Mouse (Mus musculus): ENCODE results near the gene Atg101. TPM values are rescaled to one million over a fixed set of nuclear protein-coding genes. Genes with fewer than 3 reads are reported as not detected.

The Atg101 gene
- polyA plus RNA-seq, 1 experiment from 2014 or later = 66.5 TPM

GRCm38 (mm10) chr15:101338359-101338758, 54.3 kb downstream of the Atg101 start:
- H3K27me3 ChIP-seq (ENCODE audit: control insufficient read depth, insufficient read depth, low read length) = peaks cover 2% of the 10 kb centered on the region; the same call in 1 of the 2 replicates
- no peaks in the 10 kb centered on the region for H3K9me3 ChIP-seq (ENCODE audit: control insufficient read depth, low read length)
- H3K4me1 ChIP-seq (replicated peaks; ENCODE audit: control insufficient read depth, insufficient read depth, low read length) = no peaks in the 10 kb centered on the region
- no peak overlapping the region for H3K9ac ChIP-seq (ENCODE audit: low read depth, low read length)
- no peak overlapping the region for H3K4me3 ChIP-seq (ENCODE audit: low read depth, low read length)
- no peak overlapping the region for H3K4me2 ChIP-seq (replicated peaks; ENCODE audit: low read depth, low read length)
- no peak overlapping the region for H3K27ac ChIP-seq (ENCODE audit: low read depth, low read length)
- ATAC-seq (ENCODE audit: low FRiP score) (no peak), DNase-seq (ENCODE audit: low spot score) (no peak)
- no peaks in the 10 kb centered on the region for H3K36me3 ChIP-seq (ENCODE audit: control insufficient read depth, insufficient read depth, low read length)
- 79% methylated on average over 4 of the region's 4 CpGs for WGBS

GRCm38 (mm10) chr15:101339537-101339936, 55.5 kb downstream of the Atg101 start:
- ATAC-seq (ENCODE audit: low FRiP score) = peak; percentile 87
- no peaks in the 10 kb centered on the region for H3K9me3 ChIP-seq (ENCODE audit: control insufficient read depth, low read length)
- peaks cover 2% of the 10 kb centered on the region; the same call in 1 of the 2 replicates for H3K27me3 ChIP-seq (ENCODE audit: control insufficient read depth, insufficient read depth, low read length)
- no peak overlapping the region for H3K4me2 ChIP-seq (replicated peaks; ENCODE audit: low read depth, low read length)
- H3K4me1 ChIP-seq (replicated peaks; ENCODE audit: control insufficient read depth, insufficient read depth, low read length) = no peaks in the 10 kb centered on the region
- no peak overlapping the region for H3K9ac ChIP-seq (ENCODE audit: low read depth, low read length)
- 0% methylated on average over 2 of the region's 2 CpGs for WGBS
- H3K27ac ChIP-seq (ENCODE audit: low read depth, low read length) = no peak overlapping the region
- H3K4me3 ChIP-seq (ENCODE audit: low read depth, low read length) = no peak overlapping the region
- peak; percentile 93 for DNase-seq (ENCODE audit: low spot score)
- H3K36me3 ChIP-seq (ENCODE audit: control insufficient read depth, insufficient read depth, low read length) = no peaks in the 10 kb centered on the region

Other genes with a start within 250 kb of the Atg101 start
- not detected in 2 replicates for gene Gm47841, start 236.9 kb upstream of the Atg101 start, polyA plus RNA-seq (2014; fragmentation: Nextera tagmentation; extraction: Ambion mirVana)
- gene Fignl2, start 205.7 kb upstream of the Atg101 start, polyA plus RNA-seq (2014; fragmentation: Nextera tagmentation; extraction: Ambion mirVana) = 1.2 and 2.1 TPM in 2 replicates
- gene Ankrd33, start 168.5 kb upstream of the Atg101 start, polyA plus RNA-seq (2014; fragmentation: Nextera tagmentation; extraction: Ambion mirVana) = not detected in 2 replicates
- 4.8 and 5.5 TPM in 2 replicates for gene Acvrl1, start 155.8 kb upstream of the Atg101 start, polyA plus RNA-seq (2014; fragmentation: Nextera tagmentation; extraction: Ambion mirVana)
- 16.2 and 17.1 TPM in 2 replicates for gene Acvr1b, start 110.2 kb upstream of the Atg101 start, polyA plus RNA-seq (2014; fragmentation: Nextera tagmentation; extraction: Ambion mirVana)
- 4.5 and 5.0 TPM in 2 replicates for gene Grasp, start 60.1 kb upstream of the Atg101 start, polyA plus RNA-seq (2014; fragmentation: Nextera tagmentation; extraction: Ambion mirVana)
- 2.2 and 2.9 TPM in 2 replicates for gene Nr4a1, start 30.0 kb upstream of the Atg101 start, polyA plus RNA-seq (2014; fragmentation: Nextera tagmentation; extraction: Ambion mirVana)
- gene 6030408B16Rik, start 8.9 kb downstream of the Atg101 start, polyA plus RNA-seq (2014; fragmentation: Nextera tagmentation; extraction: Ambion mirVana) = 0.17 and 0.25 TPM in 2 replicates
- gene Krt80, start 85.9 kb downstream of the Atg101 start, polyA plus RNA-seq (2014; fragmentation: Nextera tagmentation; extraction: Ambion mirVana) = 0.09 TPM in 1 of 2 replicates, not detected in the other
- 9.0 and 12.0 TPM in 2 replicates for gene Krt7, start 126.8 kb downstream of the Atg101 start, polyA plus RNA-seq (2014; fragmentation: Nextera tagmentation; extraction: Ambion mirVana)
- gene Krt87, start 154.5 kb downstream of the Atg101 start, polyA plus RNA-seq (2014; fragmentation: Nextera tagmentation; extraction: Ambion mirVana) = 0.08 TPM in 1 of 2 replicates, not detected in the other
- not detected in 2 replicates for gene Krt88, start 163.5 kb downstream of the Atg101 start, polyA plus RNA-seq (2014; fragmentation: Nextera tagmentation; extraction: Ambion mirVana)
- gene Krt81, start 179.5 kb downstream of the Atg101 start, polyA plus RNA-seq (2014; fragmentation: Nextera tagmentation; extraction: Ambion mirVana) = not detected in 2 replicates
- not detected in 2 replicates for gene Krt86, start 189.2 kb downstream of the Atg101 start, polyA plus RNA-seq (2014; fragmentation: Nextera tagmentation; extraction: Ambion mirVana)
- gene Krt83, start 207.2 kb downstream of the Atg101 start, polyA plus RNA-seq (2014; fragmentation: Nextera tagmentation; extraction: Ambion mirVana) = not detected in 2 replicates
- gene Gm49425, start 233.0 kb downstream of the Atg101 start, polyA plus RNA-seq (2014; fragmentation: Nextera tagmentation; extraction: Ambion mirVana) = not detected in 2 replicates
- gene Krt84, start 248.5 kb downstream of the Atg101 start, polyA plus RNA-seq (2014; fragmentation: Nextera tagmentation; extraction: Ambion mirVana) = not detected in 2 replicates

Measured in hindbrain, embryonic 11.5 days (tissue).